Mouse (Mus musculus) cortical plate, adult 2 months (tissue): Measurements from ENCODE around the gene Gnb1l. TPM values are rescaled to one million over a fixed set of nuclear protein-coding genes. Genes with fewer than 3 reads are reported as not detected.
A peak's percentile ranks its signal among the peaks of the same experiment; 100 is the strongest.

Source experiments
- H3K27ac ChIP-seq: fragments of 200-500 bp; 2 replicates; pipeline ENCODE4 v1.5.1; 2012; ENCODE audit warnings: low read length, control low read depth, inconsistent platforms; ENCODE audit not compliant: insufficient read depth
- H3K4me1 ChIP-seq: fragments of 200-500 bp; 2 replicates; pipeline ENCODE4 v1.6.1; 2011; ENCODE audit warnings: low read length; ENCODE audit not compliant: control insufficient read depth, insufficient read depth
- H3K4me3 ChIP-seq: fragments of 200-500 bp; 2 replicates; pipeline ENCODE4 v1.5.1; 2011; ENCODE audit warnings: mild to moderate bottlenecking, low read length, control low read depth; ENCODE audit not compliant: insufficient read depth
- CTCF ChIP-seq: fragments of 200-500 bp; IDR thresholded peaks from 2 replicates; pipeline ENCODE4 v1.5.1; 2011; ENCODE audit warnings: mild to moderate bottlenecking, control low read depth, low read length; ENCODE audit not compliant: insufficient read depth; ENCODE audit errors: extremely low read depth
- POLR2A ChIP-seq: fragments of 200-500 bp; IDR thresholded peaks from 2 replicates; pipeline ENCODE4 v1.6.1; 2011; ENCODE audit warnings: mild to moderate bottlenecking, low read length, control low read depth; ENCODE audit not compliant: insufficient read depth; ENCODE audit errors: extremely low read depth
- polyA plus RNA-seq: library from polyadenylated mRNA; depleted of rRNA; stranded (reverse); fragments of >200 nt; gene quantifications from 2 replicates; pipeline ENCODE4 v1.2.3, GENCODE M21; 2012

Gene Gnb1l
- polyA plus RNA-seq, 1 experiment, result 7.8 TPM

DNA sequence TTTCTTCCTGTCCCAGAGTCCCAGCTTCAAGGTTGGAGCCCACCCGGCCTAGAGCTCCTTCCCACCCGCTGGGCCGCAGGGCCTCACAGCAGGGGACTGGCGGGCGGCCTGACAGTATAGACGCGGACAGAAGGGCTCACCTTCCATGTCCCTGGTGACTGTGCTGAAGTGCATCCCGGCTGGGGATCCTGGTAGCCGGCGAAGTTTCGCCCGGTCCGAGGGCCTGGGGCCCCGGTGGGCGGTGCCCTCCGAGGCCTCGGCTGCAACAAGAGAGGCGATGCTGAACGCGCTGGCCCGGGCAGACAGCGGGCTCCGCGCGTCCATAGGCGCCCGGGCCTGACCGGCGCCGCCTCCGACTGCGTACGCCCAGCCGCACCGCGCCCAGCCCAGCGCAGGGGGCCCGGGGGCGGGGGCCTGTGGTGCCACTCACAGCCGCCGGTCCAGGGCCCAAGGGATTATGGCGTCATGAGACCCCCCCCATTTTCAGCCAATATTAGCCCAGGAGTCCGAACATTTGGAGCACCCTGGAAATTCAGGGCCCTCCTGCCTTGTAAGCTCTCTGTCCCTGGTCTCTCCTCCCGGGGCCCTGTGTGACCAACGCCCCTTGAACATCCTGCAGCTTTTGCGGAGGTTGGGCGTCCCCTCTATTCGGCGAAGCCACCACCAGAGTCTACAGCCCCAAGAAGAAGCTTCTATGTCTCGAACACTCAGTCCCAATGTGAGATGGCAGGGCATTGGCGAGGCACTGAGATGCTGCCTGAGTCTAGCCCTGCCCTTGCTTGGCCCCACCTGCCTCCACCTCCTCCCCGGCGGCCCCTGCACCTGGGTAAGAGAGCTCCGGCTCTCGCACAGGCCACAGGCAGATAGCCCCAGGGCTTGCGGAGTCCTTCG is 89.6 kb downstream of the Gnb1l start:
- Histone ChIP-seq H3K4me3 (no peak overlapping the region), H3K27ac (no peak overlapping the region), H3K4me1 (no peaks in the 10 kb centered on the region; the same call in 1 of the 2 replicates)
- TF ChIP-seq POLR2A (no peak), CTCF (no peak)

DNA sequence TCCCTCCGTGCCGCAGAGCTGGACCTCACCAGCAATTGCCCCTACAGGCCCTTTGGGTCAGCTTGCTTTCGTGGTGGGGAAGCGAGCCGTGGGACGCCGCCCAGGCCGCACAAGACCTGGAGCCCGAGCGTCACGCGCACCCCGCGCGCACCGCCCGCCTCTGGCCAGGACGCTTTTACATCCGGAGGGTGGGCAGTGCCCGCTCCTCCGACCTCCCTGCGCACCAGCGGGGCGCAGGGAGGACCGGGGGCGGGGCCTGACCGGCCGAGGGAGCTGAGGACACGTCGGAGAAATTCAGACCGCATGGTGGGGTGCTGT is 90.2 kb downstream of the Gnb1l start:
- no peak overlapping the region for H3K4me3 ChIP-seq
- no peak overlapping the region for H3K27ac ChIP-seq
- H3K4me1 ChIP-seq, result no peaks in the 10 kb centered on the region; the same call in 1 of the 2 replicates
- TF ChIP-seq POLR2A (no peak), CTCF (no peak)

DNA sequence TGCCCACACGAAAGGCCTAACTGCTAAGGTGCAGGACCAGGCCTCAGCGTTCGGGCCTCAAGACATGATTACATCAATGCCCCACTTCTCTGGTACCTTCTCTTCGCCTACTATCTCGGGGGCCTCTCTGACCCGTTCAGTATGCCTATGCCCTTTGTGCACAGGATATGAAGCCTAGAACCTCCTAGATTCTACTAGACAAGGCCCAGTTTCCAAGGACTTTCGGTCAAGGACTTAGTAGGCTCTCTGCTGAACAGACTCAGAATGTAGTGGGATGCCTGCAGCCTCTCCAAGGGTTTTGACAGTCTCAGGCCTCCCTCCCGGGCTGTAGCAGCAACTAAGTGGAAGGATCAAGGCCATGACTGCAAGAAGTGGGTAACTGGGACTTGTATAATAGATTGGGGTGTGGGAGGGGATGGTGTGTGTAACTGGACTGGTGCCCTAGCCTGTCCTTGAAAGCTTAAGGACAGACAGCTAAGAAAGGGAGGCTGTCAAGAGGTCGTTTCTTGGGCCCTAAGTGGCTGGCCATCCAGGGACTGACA is 90.6 kb downstream of the Gnb1l start:
- no peak for TF ChIP-seq CTCF
- TF ChIP-seq POLR2A, result no peak
- no peak overlapping the region for H3K27ac ChIP-seq
- H3K4me1 ChIP-seq, result no peaks in the 10 kb centered on the region; the same call in 1 of the 2 replicates
- no peak overlapping the region for H3K4me3 ChIP-seq

DNA sequence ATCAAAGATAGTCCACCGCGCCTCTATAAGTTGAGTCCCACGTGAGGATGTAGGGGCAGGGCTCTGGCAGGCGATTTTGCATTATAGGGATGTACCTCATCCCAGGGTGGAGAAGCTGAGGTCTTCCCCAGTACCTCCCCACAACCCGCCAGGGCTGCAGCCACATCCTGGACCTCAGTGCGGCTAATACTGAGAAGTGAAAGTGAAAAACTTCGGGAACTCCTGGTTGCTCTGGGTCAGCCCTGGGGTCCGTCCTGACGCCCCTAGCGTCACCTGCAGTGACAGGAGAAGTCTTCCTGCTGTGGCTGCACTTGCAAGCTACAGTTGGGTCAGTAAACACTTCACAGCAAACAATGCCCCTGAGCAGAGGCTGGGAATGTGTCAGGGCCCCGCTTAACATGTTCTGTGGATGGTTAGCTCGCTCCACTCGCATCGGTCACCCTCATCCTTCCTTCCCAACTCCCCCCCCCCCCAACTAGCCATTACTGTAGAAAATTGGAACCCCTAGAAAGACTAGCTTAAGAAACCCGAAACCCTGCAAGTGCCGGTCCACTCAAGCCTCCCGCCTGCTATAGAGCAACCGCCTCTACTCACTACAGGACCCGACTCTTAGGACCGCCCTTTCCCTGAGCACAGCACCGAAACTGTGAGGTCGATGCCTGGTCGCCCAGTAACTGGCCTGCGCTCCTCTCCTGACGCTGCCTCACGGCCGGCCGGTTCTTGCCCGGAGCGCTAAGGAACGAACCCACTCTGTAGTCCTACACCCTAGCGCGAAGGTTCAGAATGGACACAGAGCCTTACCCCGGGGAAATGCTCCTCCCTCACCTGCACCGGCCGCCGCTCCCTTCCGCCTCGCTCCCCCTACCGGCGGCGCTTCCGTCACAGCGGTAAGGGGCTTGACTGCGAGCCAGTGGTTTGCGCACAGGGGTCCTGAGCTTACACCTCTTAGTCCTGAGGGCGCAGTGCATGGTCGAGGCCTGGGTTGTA is 91.6 kb downstream of the Gnb1l start, which contains the start of gene Tbx1:
TSS of gene Tbx1 (minus strand) at position 868 of the 987 bp plus-strand sequence.
- Histone ChIP-seq H3K4me1 (no peaks in the 10 kb centered on the region; the same call in 1 of the 2 replicates), H3K4me3 (peak within 1 kb of the TSS; percentile 22), H3K27ac (no peak within 1 kb of the TSS)
- TF ChIP-seq POLR2A (no peak), CTCF (no peak)

DNA sequence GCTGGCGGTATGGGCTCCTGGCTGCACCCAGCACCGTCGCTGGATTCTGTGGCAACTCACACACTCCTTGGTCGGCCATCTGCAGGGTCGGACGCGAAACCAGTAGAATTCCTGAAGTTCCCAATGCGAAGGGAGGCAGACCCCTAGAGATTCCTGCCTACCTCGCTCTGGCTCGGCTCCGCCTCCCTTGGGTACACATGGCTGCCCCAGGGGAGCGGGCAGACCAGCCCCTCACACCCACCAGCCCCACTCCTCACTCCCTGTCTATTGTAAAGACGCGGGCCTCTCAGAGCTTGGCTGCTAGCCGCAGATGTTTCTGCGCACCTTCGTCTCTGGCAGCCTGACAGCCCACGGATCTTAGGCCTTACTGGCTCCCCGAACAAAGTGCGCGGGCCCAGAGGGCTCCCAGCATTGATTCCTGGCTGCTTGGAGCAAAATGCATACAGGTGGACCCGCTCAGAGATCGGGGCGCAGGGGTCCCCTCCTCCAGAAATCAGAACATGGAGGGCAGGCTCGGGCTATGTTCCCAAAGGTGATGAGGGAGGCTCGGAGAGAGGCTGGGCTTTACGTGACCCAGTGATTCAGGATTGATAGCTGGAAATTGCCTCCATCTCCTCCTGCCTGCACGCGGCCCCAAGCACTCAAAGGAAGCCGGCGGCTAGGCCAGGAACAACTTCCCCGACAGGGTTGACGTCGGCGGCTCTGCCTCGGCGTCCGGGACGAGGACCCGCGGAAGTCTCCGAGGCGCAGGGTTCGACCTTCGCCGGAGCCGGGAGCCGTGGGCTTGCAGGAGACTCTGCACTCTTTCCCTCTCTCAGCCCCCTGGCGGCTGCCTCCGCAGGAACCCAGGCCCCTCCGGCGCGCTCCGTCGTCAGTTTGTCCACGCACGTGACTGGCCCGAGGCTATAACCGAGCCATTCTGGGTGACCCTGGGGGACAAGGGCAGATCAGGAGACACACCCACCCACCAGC is 92.8 kb downstream of the Gnb1l start:
- no peak overlapping the region for H3K27ac ChIP-seq
- no peaks in the 10 kb centered on the region; the same call in 1 of the 2 replicates for H3K4me1 ChIP-seq
- H3K4me3 ChIP-seq, result no peak overlapping the region
- TF ChIP-seq POLR2A (no peak), CTCF (no peak)

DNA sequence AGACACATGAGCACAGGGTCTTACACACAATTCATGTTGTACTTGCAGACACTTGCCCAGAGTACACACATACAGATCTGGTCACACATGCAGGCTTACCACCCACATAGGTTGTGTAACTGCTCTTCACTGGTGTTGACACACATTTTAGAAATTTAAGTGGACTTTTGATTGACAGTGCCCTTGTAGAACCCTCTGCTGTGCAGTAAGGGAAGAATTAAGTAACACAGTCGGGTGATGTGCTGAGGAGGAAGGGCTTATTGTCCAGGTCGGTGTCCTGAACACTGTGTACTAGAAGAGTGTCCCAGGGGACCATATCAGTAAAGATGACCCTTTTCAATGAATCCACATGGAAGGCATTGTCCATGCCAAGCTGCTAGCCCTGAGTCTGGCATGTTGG is 95.4 kb downstream of the Gnb1l start:
- Histone ChIP-seq H3K4me3 (no peak overlapping the region), H3K4me1 (no peaks in the 10 kb centered on the region; the same call in 1 of the 2 replicates), H3K27ac (no peak overlapping the region)
- TF ChIP-seq POLR2A (no peak), CTCF (no peak)

DNA sequence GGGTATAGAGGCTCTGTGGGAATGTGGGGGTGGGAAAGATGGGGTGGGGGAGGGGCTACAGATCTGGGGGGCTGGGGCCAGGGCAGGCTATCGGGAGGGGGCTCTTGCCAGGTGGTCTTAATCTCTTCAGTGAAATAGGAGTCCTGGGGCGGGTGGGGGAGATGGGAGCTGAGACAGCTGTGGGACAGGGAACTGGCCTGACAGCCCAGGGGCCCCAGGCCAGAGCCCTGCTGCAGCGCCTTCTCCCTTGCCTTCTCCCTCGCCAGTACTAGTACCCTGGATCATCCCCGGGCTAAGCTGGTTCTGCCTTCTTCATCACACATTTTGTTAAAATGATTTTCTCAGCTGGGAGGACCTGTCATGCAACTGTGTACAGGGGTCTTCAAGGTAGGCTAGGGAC is 97.7 kb downstream of the Gnb1l start:
- Histone ChIP-seq H3K27ac (no peak overlapping the region), H3K4me3 (no peak overlapping the region), H3K4me1 (no peaks in the 10 kb centered on the region)
- TF ChIP-seq POLR2A (no peak), CTCF (no peak)

DNA sequence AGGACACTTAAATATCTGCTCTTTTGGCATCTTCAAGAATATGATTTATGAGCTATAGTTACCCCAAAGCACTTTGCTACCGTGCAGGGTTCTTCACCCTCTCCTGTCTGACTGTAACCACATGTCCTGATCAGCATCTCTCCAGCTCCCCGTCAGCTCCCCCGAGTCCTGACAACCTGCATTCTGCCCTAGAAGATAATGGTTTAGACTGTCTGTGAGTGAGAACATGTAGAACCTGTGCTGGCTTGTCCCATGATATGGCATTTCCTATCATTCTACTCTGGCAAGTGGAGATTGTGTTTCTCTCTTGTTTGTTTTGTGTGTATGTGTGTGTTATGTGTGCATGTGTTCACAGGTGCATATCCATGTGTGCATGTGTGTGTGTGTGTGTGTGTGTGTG is 99.5 kb downstream of the Gnb1l start:
- no peaks in the 10 kb centered on the region for H3K4me1 ChIP-seq
- no peak overlapping the region for H3K4me3 ChIP-seq
- no peak overlapping the region for H3K27ac ChIP-seq
- no peak for TF ChIP-seq CTCF
- no peak for TF ChIP-seq POLR2A
